Mouse (Mus musculus) CH12.LX (cell line): ENCODE data around the gene Glra1.

Source experiments
- BHLHE40 ChIP-seq: IDR thresholded peaks from 2 replicates; pipeline ENCODE4 v1.6.1; 2011; ENCODE audit warnings: mild to moderate bottlenecking, low read depth, low read length, improper control_type of control experiment
- CTCF ChIP-seq, 2 experiments: IDR thresholded peaks in 1 of 2; conservative IDR thresholded peaks in 1 of 2; 2 replicates each; pipeline ENCODE4 v1.5.1; 2011 to 2012; ENCODE audit warnings: low read depth in 2 of 2, low read length in 2 of 2, improper control_type of control experiment in 1 of 2, inconsistent platforms in 1 of 2, mild to moderate bottlenecking in 1 of 2, moderate library complexity in 1 of 2
- E2F4 ChIP-seq: IDR thresholded peaks from 2 replicates; pipeline ENCODE4 v1.6.1; 2011; ENCODE audit warnings: low read depth, low read length, improper control_type of control experiment; ENCODE audit not compliant: insufficient replicate concordance
- GABPA ChIP-seq: IDR thresholded peaks from 2 replicates; pipeline ENCODE4 v1.6.1; 2012; ENCODE audit warnings: low read depth, low read length, improper control_type of control experiment, inconsistent platforms; ENCODE audit not compliant: insufficient replicate concordance
- POLR2A ChIP-seq: IDR thresholded peaks from 2 replicates; pipeline ENCODE4 v1.6.1; 2011; ENCODE audit warnings: low read depth, mild to moderate bottlenecking, improper control_type of control experiment, low read length
- POLR2AphosphoS2 ChIP-seq: IDR thresholded peaks from 2 replicates; pipeline ENCODE4 v1.6.1; 2011; ENCODE audit warnings: low read depth, low read length, improper control_type of control experiment
- RAD21 ChIP-seq: IDR thresholded peaks from 2 replicates; pipeline ENCODE4 v1.6.1; 2011; ENCODE audit warnings: low read depth, mild to moderate bottlenecking, low read length, improper control_type of control experiment, moderate library complexity
- RCOR1 ChIP-seq: conservative IDR thresholded peaks from 2 replicates; pipeline ENCODE4 v1.6.1; 2012; ENCODE audit warnings: low read depth, mild to moderate bottlenecking, inconsistent platforms, low read length, improper control_type of control experiment
- TCF12 ChIP-seq: IDR thresholded peaks from 2 replicates; pipeline ENCODE4 v1.6.1; 2014; ENCODE audit warnings: low read depth, mild to moderate bottlenecking, inconsistent platforms, low read length, improper control_type of control experiment
- ZC3H11A ChIP-seq: IDR thresholded peaks from 2 replicates; pipeline ENCODE4 v1.6.1; 2012; ENCODE audit warnings: low read depth, mild to moderate bottlenecking, inconsistent platforms, low read length, improper control_type of control experiment

- peak; percentile 2; the same call in 1 of the 2 replicates for TF ChIP-seq POLR2AphosphoS2
- no peak; the same call in 1 of the 2 replicates for TF ChIP-seq RCOR1
- TF ChIP-seq RAD21, result no peak
- TF ChIP-seq TCF12, result no peak
- no peak for TF ChIP-seq BHLHE40
- no peak for TF ChIP-seq GABPA
- no peak for TF ChIP-seq ZC3H11A
- TF ChIP-seq E2F4, result no peak
- TF ChIP-seq CTCF (conservative IDR thresholded peaks at IDR 0.05 in 1 of 2, IDR thresholded peaks at IDR 0.05 in 1 of 2; ENCODE audit: low read depth in 2 of 2, low read length in 2 of 2), result no peak
- TF ChIP-seq POLR2A, result no peak
These were observed 139.4 kb downstream of the Glra1 start for GRCm38 (mm10) chr11:55468611-55469047.
